Mouse (Mus musculus): ENCODE measurements around the gene Acad8. TPM values are rescaled to one million over a fixed set of nuclear protein-coding genes. Genes with fewer than 3 reads are reported as not detected.

Acad8 gene
- 26.7 and 26.9 TPM in 2 replicates for polyA plus RNA-seq (2015; fragmentation: Nextera tagmentation; extraction: Ambion mirVana)

- peak; percentile 93 for DNase-seq (ENCODE audit: low spot score)
Observed at GRCm38 (mm10) chr9:26999461-27000395, at the start of gene Acad8, which contains the start of gene Thyn1. Acad8 (minus strand) TSS chr9:26999566. Thyn1 (plus strand) TSS chr9:26999710.

DNA sequence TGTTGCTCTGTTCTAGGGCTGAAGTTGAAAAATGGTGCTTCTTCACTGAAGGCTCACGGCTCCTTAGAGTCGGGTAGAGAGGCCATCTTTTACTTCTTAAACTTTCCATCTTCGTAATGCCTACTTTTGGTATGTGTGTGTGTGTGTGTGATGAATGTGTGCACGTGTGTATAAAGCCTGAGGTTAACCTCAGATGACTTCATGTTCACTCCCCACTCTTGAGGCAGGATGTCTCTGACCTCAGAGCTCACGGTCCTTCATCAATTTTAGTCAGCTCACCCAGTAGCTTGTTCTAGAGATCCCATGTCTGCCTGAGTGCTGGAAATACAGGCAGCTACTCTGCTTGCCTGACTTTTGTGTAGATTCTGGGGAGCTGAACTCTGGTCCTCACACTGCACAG, 44.5 kb upstream of the Acad8 start:
- DNase-seq (ENCODE audit: low spot score) = no peak

- DNase-seq (ENCODE audit: low spot score) = no peak
Observed at GRCm38 (mm10) chr9:27030763-27031100, 31.4 kb upstream of the Acad8 start.

- DNase-seq (ENCODE audit: low spot score) = peak; percentile 97
Observed at GRCm38 (mm10) chr9:27029828-27030762, 30.7 kb upstream of the Acad8 start, which contains the start of the genes Vps26b and Ncapd3. Vps26b (minus strand) TSS chr9:27030065. Ncapd3 (plus strand) TSS chr9:27030175.

- DNase-seq (ENCODE audit: low spot score) = peak; percentile 71
Observed at GRCm38 (mm10) chr9:27029022-27029827, 29.9 kb upstream of the Acad8 start.

DNA sequence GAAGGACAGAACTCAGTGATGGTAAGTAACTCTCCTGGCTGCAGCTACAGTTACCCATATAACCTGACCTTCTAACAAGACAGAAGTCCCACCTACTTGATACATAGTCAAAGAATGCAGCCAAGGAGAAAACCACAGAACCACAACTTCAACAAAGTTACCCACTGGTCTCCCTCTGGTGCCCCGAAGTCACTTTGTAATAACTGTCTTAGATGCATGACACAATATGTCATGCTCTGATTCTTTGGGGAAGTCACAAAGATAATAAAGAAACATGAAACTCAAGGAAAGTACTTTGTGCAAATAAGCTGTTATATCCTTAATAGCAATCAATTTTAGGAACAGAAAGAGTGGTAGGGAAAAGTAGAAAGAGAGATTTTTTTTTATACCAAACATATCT, 27.3 kb upstream of the Acad8 start:
- DNase-seq (ENCODE audit: low spot score) = no peak

DNA sequence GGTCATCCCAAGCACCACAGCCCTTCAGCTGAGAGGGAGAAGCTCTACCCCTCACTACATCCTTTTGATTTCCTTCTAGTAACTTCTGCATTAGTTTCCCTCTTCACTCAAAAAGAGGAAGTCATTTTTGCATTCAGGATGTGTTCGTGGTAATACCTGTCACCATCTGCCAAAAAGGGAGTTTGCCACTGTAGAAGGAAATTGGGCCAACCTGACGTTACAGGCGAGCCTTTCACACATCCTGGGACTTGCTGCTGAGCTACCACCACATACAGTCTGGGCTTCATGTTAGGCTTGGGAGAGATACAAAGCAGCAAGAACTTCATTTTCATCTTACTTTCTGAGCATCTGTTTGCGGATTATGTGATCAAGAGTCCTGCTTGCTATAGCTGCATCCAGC, 24.3 kb upstream of the Acad8 start:
- DNase-seq (ENCODE audit: low spot score) = peak; percentile 40

GRCm38 (mm10) chr9:27018961-27019360, 19.6 kb upstream of the Acad8 start:
- no peak for DNase-seq (ENCODE audit: low spot score)

- DNase-seq (ENCODE audit: low spot score) = no peak
Observed at GRCm38 (mm10) chr9:27011572-27011971, 12.2 kb upstream of the Acad8 start.

GRCm38 (mm10) chr9:27009231-27009630, 9.9 kb upstream of the Acad8 start:
- no peak for DNase-seq (ENCODE audit: low spot score)

DNA sequence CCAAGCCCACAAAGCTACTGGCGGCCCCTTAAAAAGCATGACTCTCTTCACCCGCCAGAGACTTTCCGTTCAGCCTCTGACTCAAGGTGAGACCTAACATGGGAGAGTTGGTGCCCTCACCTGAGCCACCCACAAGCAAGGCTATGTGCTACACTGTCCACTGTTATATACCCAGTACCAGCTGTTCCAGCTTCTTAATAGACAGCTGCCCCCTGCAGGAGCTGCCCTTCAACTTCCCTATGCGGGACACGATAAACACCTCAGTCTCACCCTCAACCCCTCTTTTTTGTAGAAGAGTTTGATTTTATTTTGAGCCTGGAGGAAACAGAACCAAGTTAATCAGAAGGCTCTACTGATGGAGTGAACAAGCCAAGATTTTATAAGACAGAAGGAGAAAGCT, 7.5 kb upstream of the Acad8 start:
- DNase-seq (ENCODE audit: low spot score) = no peak

DNA sequence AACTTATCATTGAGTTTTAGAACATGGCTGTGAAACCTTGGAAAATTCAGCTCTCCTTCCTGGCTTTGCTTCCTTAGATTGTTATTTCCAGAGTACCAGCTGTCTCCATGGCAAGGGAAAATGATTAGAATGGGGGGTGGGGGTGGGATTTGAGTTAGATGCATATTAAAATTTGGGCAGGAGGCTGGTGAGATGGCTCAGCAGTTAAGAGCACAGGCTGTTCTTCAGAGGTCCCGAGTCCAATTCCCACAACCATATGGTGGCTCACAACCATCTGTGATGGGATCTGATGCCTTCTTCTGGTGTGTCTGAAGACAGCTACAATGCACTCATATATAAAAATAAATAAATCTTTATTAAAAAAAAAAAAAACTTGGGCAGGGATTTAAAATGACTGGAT, 6.6 kb upstream of the Acad8 start:
- no peak for DNase-seq (ENCODE audit: low spot score)

DNA sequence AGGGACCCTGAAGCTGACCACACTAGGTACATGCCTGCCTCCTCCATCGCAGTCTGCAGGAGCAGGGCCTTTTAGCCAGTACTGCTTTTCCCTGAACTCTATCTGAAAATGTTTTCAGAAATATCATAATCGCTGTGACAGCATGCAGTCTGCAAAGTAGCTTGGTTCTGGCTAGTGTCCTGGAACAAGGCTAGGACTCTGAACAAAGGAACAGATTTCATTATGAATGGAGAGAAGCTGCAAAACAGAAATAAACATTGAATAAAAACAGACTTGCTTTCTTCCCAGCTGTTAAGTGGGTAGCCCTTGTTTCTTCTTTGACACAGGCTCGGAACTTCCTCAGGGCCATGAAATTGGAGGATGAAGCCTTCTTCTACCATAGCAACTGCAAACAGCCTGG, 5.9 kb upstream of the Acad8 start:
- no peak for DNase-seq (ENCODE audit: low spot score)

- DNase-seq (ENCODE audit: low spot score) = no peak
Observed at GRCm38 (mm10) chr9:26998669-26999460, 501 bp downstream of the Acad8 start.

GRCm38 (mm10) chr9:26997501-26997900, 1.9 kb downstream of the Acad8 start:
- DNase-seq (ENCODE audit: low spot score) = no peak

- DNase-seq (ENCODE audit: low spot score) = no peak
Observed at GRCm38 (mm10) chr9:26997062-26997461, 2.3 kb downstream of the Acad8 start.

- DNase-seq (ENCODE audit: low spot score) = no peak
Observed at GRCm38 (mm10) chr9:26993900-26994299, 5.5 kb downstream of the Acad8 start.

DNA sequence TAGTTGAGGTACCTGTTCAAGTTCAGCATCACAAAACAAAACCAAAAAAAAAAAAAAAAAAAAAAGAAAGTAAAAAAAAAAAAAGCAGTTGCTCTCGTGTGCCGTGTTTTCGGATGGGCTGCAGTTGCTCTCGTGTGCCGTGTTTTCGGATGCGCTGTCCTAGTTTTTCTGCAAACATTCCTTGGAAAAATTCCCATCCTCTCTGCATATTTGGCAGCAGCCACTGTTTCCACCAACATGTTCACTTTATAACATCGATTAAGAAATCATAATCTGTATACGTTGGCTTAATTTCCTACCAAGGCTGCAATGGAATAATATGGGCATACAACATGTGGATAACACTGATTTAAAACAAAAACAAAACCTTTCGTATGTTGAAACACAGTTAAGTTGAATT, 6.2 kb downstream of the Acad8 start:
- no peak for DNase-seq (ENCODE audit: low spot score)

GRCm38 (mm10) chr9:26990181-26990580, 9.2 kb downstream of the Acad8 start:
- no peak for DNase-seq (ENCODE audit: low spot score)

GRCm38 (mm10) chr9:26985668-26986277, 13.6 kb downstream of the Acad8 start:
- DNase-seq (ENCODE audit: low spot score) = no peak

Data from thymus, postnatal 0 days (tissue).